Mouse (Mus musculus): ENCODE results near the gene Nosip. TPM values are rescaled to one million over a fixed set of nuclear protein-coding genes. Genes with fewer than 3 reads are reported as not detected.
A peak's percentile ranks its signal among the peaks of the same experiment; 100 is the strongest.

Nosip gene
- polyA plus RNA-seq, 1 experiment from 2014 or later: 65.1 TPM

DNA sequence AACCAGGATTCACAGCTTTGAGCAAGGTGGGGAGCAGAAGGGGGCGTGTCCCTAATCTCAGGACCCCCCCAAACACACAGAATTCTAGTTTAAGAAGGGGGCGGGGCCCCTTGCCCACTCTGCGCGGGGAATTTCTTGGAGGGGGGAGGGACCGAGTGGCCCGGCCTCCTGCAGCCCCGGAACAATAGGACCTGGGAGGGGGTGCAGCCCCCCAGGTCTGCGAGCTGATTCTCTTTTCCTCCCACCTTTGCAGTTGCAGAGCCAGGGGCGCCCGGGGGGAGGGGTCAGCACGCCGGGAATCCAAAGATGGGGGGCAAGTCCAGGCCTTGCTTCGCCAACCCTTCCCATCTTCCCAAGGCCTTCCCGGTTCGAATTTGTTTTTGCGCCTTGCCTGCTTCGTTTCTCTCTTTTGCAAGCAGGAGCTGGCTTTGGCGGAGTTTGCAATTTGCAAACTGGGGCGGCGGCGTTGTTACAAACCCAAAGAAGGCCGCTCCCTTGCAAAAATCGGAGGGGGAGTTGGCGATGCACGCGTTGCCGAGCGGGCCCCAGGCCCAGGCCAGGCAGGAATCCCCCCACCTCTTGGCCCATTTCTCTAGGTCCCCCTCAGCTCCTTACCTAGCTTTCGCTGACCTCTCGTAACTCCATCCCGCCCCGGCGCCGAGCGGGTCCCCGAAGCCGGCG lies 9.9 kb upstream of the Nosip start:
- peak overlapping the region; percentile 95 for H3K4me3 ChIP-seq (ENCODE audit: low read depth, low read length)
- under 1% methylated on average over 36 of the region's 38 CpGs for WGBS

DNA sequence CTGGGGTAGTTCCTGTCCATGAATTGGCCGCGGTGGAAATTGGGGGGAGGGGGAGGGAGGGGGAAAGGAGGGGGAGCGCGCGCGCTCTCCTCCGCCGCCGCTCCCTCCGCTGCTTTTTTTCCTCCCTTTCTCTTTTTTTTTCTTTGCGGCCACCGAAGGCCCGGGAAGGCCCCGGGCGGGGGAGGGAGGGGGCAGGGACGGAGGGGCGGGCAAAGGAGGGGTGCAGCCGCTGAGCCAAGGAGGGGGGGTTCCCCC lies 9.4 kb upstream of the Nosip start, which contains the start of gene Prr12:
TSS of gene Prr12 (minus strand) at position 20 of the 255 bp plus-strand sequence.
- Histone ChIP-seq H3K27me3 (ENCODE audit: control insufficient read depth, insufficient read depth, low read length) (no peaks in the 10 kb centered on the region), H3K36me3 (ENCODE audit: control insufficient read depth, insufficient read depth, low read length) (peaks cover 23% of the 10 kb centered on the region), H3K4me3 (ENCODE audit: low read depth, low read length) (peak within 1 kb of the TSS; percentile 95), H3K4me1 (ENCODE audit: control insufficient read depth, insufficient read depth, low read length) (peaks cover 12% of the 10 kb centered on the region), H3K9me3 (ENCODE audit: control insufficient read depth, low read length) (no peaks in the 10 kb centered on the region), H3K9ac (ENCODE audit: low read length) (peak within 1 kb of the TSS; percentile 90), H3K27ac (ENCODE audit: low read depth, low read length) (peak within 1 kb of the TSS; percentile 98), H3K4me2 (ENCODE audit: low read depth) (peak within 1 kb of the TSS; percentile 98)
- DNase-seq (ENCODE audit: low spot score): no peak
- WGBS: 0% methylated on average over 4 of the region's 18 CpGs
- ATAC-seq (ENCODE audit: insufficient read depth, low FRiP score, low TSS enrichment): no peak

More for the DNA sequence above, 9.9 kb upstream of the Nosip start:
- H3K4me1 ChIP-seq (ENCODE audit: control insufficient read depth, insufficient read depth, low read length): peaks cover 12% of the 10 kb centered on the region
- no peak for ATAC-seq (ENCODE audit: insufficient read depth, low FRiP score, low TSS enrichment)
- H3K27me3 ChIP-seq (ENCODE audit: control insufficient read depth, insufficient read depth, low read length): no peaks in the 10 kb centered on the region
- DNase-seq (ENCODE audit: low spot score): no peak
- H3K36me3 ChIP-seq (ENCODE audit: control insufficient read depth, insufficient read depth, low read length): peaks cover 28% of the 10 kb centered on the region
- peak overlapping the region; percentile 98 for H3K4me2 ChIP-seq (ENCODE audit: low read depth)
- no peaks in the 10 kb centered on the region for H3K9me3 ChIP-seq (ENCODE audit: control insufficient read depth, low read length)
- H3K27ac ChIP-seq (ENCODE audit: low read depth, low read length): peak overlapping the region; percentile 98
- H3K9ac ChIP-seq (ENCODE audit: low read length): peak overlapping the region; percentile 90

DNA sequence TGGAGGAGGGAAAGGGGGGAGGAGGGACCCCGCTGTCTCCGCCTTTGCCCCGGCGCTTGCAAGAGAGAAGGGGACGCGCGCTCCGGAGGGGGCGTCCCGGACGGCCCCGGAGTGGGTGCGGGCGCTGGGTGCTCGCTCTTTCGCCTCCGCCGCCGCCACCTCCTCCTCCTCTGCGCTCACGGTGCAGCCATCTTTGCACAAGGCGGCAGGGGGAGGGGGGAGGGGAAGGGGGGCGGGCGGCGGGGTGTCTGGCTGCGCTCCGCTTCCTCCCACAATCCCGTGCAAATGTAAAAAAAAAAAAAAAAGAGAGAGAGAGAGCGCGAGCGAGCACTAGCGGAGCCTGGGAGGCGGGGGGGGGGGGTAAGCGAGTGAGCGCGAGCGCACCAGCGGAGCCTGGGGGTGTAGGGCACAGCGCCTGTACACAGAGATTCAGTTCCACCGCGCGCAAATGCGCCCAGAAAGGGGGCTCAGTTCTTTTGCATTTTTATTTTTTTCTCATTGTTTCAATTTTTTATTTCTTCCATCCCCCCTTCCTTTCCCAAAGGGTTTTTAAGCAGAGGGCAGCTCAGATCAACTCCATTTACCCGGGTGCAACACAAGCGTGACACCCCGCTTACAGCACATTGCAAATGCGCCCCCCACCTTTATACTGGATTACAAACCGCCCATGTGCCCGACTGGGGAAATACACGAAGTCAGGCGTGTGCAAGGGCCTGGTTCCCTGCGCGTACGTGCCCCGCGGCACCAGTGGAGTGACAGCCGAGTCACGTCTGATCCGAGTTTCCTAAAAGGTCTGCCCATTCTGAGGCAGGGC lies 8.9 kb upstream of the Nosip start:
- WGBS: under 1% methylated on average over 28 of the region's 59 CpGs
- H3K9ac ChIP-seq (ENCODE audit: low read length): peak overlapping the region; percentile 90
- H3K4me3 ChIP-seq (ENCODE audit: low read depth, low read length): peak overlapping the region; percentile 95
- no peaks in the 10 kb centered on the region for H3K27me3 ChIP-seq (ENCODE audit: control insufficient read depth, insufficient read depth, low read length)
- ATAC-seq (ENCODE audit: insufficient read depth, low FRiP score, low TSS enrichment) (peak; percentile 52), DNase-seq (ENCODE audit: low spot score) (peak; percentile 79)
- H3K27ac ChIP-seq (ENCODE audit: low read depth, low read length): peak overlapping the region; percentile 98
- peaks cover 12% of the 10 kb centered on the region for H3K4me1 ChIP-seq (ENCODE audit: control insufficient read depth, insufficient read depth, low read length)
- H3K4me2 ChIP-seq (ENCODE audit: low read depth): peak overlapping the region; percentile 98
- peaks cover 18% of the 10 kb centered on the region for H3K36me3 ChIP-seq (ENCODE audit: control insufficient read depth, insufficient read depth, low read length)
- H3K9me3 ChIP-seq (ENCODE audit: control insufficient read depth, low read length): no peaks in the 10 kb centered on the region

DNA sequence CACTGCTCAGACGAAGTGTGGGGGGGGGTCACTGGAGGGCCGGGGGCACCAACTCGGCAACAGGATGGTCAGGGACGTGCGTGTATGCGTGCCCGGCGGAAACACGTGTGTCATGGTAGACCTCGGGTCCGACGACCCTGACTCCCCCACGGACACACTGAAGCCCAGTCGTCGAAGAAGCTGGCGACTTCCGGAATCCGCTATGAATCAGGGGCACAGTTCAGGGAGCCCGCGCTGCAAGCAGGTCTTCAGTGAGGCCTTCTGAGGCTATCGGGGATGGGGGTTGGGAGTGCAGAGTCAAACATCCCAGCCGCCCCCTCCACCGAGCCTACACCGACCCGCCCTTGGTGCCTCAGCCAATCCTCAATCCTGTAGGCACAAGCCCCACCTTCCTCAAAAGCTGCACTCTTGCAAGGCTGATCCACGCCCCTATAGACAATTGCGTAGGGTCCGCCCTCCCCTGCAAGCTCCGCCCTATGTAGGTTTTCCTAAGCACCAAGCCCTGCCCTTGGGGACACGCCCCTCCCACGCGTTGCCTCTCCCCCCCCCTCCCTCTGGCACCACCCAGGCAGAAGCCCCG lies 8.2 kb upstream of the Nosip start:
- H3K9me3 ChIP-seq (ENCODE audit: control insufficient read depth, low read length): no peaks in the 10 kb centered on the region
- peak overlapping the region; percentile 90 for H3K9ac ChIP-seq (ENCODE audit: low read length)
- H3K27me3 ChIP-seq (ENCODE audit: control insufficient read depth, insufficient read depth, low read length): no peaks in the 10 kb centered on the region
- ATAC-seq (ENCODE audit: insufficient read depth, low FRiP score, low TSS enrichment): peak; percentile 90
- peak overlapping the region; percentile 98 for H3K27ac ChIP-seq (ENCODE audit: low read depth, low read length)
- peak overlapping the region; percentile 95 for H3K4me3 ChIP-seq (ENCODE audit: low read depth, low read length)
- peak; percentile 92 for DNase-seq (ENCODE audit: low spot score)
- H3K4me2 ChIP-seq (ENCODE audit: low read depth): peak overlapping the region; percentile 98
- H3K4me1 ChIP-seq (ENCODE audit: control insufficient read depth, insufficient read depth, low read length): peaks cover 13% of the 10 kb centered on the region
- 0% methylated on average over 33 of the region's 33 CpGs for WGBS
- peaks cover 11% of the 10 kb centered on the region for H3K36me3 ChIP-seq (ENCODE audit: control insufficient read depth, insufficient read depth, low read length)

DNA sequence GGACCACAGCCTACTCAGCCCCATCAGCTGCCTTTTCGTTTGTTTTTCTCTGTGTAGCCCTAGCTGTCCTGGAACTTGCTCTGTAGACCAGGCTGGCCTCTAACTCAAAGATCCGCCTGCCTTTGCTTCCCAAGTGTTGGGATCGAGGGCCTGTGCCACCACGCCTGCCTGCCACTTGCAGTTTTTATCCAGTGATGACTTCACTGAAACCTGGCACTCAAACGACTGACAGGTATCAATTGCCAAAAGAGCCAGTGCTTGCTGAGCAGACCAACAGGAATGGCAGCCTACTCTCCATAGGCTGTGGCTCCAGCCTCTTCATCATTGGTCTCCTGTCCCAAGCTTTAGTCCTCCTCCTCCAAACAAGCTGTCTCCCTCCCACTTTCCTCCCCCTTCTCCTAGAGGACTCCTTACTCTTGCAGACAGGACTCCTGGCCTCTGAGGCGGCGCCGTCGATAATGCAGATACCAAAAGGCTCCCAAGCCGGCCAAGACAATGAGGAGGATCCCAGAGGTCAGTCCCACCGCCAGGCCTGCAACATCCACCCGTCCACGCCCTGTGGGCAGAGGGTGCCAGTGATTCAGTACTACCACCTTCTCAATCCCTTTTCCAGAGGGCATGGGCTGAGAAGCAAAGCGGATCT lies 5.8 kb upstream of the Nosip start:
- no peak for ATAC-seq (ENCODE audit: insufficient read depth, low FRiP score, low TSS enrichment)
- DNase-seq (ENCODE audit: low spot score): no peak
- no peak overlapping the region for H3K27ac ChIP-seq (ENCODE audit: low read depth, low read length)
- no peaks in the 10 kb centered on the region for H3K36me3 ChIP-seq (ENCODE audit: control insufficient read depth, insufficient read depth, low read length)
- no peak overlapping the region for H3K4me2 ChIP-seq (ENCODE audit: low read depth)
- H3K4me1 ChIP-seq (ENCODE audit: control insufficient read depth, insufficient read depth, low read length): peaks cover 9% of the 10 kb centered on the region
- WGBS: 74% methylated on average over 14 of the region's 14 CpGs
- H3K4me3 ChIP-seq (ENCODE audit: low read depth, low read length): no peak overlapping the region
- no peak overlapping the region for H3K9ac ChIP-seq (ENCODE audit: low read length)
- H3K27me3 ChIP-seq (ENCODE audit: control insufficient read depth, insufficient read depth, low read length): no peaks in the 10 kb centered on the region
- no peaks in the 10 kb centered on the region for H3K9me3 ChIP-seq (ENCODE audit: control insufficient read depth, low read length)

DNA sequence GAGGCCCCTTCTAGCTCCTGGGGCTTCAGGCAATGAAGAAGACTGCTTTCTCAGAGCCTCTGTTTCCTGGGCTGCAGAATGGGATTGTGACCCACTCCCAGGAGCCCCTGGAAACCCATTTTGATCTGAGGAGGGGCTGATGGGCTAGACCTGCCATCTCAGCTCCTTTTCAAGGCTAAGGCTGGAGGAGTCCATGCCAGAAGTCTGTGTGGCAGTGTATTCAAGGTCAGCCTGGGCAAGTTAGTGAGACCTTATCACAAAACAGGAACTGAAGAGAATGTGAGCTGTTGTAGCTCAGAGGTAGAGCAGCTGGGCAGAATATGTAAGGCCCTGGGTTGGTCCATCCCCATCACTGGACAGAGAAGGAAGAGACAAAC lies 5.3 kb upstream of the Nosip start:
- ATAC-seq (ENCODE audit: insufficient read depth, low FRiP score, low TSS enrichment): no peak

DNA sequence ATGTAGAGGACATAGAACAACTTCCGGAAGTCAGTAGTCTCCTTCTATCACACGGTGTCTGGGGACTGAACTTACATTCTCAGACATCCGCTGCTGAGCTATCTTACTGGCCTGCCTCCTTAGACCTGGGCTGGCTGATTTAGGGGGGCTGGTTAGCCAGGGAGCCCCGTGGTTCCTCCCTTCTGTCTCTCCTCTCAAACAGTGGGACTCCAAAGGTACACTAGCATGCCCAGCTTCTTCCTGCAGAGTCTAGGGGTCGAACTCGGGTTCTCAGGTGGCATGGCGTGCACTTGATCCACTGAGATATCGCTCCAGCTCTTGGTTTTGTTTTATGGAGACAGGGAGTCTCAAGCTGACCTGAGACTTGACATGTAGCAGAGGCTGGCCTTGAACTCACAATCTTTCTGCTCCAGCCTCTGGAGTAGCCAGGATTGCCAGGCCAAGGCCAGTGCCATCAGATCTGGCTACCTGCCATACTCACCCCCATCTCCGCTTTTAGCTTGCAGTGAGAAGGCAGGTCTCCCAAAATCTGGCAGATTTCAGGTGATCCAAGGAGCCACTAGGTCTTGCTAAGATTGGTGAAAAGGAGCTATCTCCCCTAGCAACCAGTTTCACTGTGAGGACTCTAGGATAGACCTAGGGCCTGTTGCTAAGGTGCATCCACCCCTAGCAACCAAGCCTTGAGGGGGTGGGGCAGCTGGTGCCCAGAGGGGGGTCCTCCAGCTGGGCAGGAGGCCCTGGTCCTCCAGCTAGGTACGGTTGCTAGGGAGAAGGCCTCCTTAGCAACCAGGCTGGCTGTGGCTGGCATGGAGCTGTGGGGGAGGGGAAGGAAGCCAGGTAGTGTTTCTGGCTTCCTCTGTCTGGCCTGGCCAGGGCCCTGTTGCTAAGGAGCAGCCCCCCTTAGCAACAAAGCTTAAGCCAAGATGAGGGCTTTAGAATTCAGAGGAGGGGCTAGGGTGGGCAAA lies 3.3 kb upstream of the Nosip start:
- ATAC-seq (ENCODE audit: insufficient read depth, low FRiP score, low TSS enrichment): no peak
- no peaks in the 10 kb centered on the region for H3K27me3 ChIP-seq (ENCODE audit: control insufficient read depth, insufficient read depth, low read length)
- peaks cover 13% of the 10 kb centered on the region; the same call in 1 of the 2 replicates for H3K4me1 ChIP-seq (ENCODE audit: control insufficient read depth, insufficient read depth, low read length)
- H3K36me3 ChIP-seq (ENCODE audit: control insufficient read depth, insufficient read depth, low read length): no peaks in the 10 kb centered on the region
- 79% methylated on average over 10 of the region's 10 CpGs for WGBS
- no peak overlapping the region for H3K4me2 ChIP-seq (ENCODE audit: low read depth)
- no peak overlapping the region for H3K4me3 ChIP-seq (ENCODE audit: low read depth, low read length)
- DNase-seq (ENCODE audit: low spot score): no peak
- no peaks in the 10 kb centered on the region for H3K9me3 ChIP-seq (ENCODE audit: control insufficient read depth, low read length)
- no peak overlapping the region for H3K9ac ChIP-seq (ENCODE audit: low read length)
- H3K27ac ChIP-seq (ENCODE audit: low read depth, low read length): no peak overlapping the region

More for the DNA sequence above, 5.3 kb upstream of the Nosip start:
- Histone ChIP-seq H3K4me1 (ENCODE audit: control insufficient read depth, insufficient read depth, low read length) (peaks cover 12% of the 10 kb centered on the region; the same call in 1 of the 2 replicates), H3K36me3 (ENCODE audit: control insufficient read depth, insufficient read depth, low read length) (no peaks in the 10 kb centered on the region), H3K4me2 (ENCODE audit: low read depth) (no peak overlapping the region), H3K9me3 (ENCODE audit: control insufficient read depth, low read length) (no peaks in the 10 kb centered on the region), H3K9ac (ENCODE audit: low read length) (no peak overlapping the region), H3K27me3 (ENCODE audit: control insufficient read depth, insufficient read depth, low read length) (no peaks in the 10 kb centered on the region), H3K27ac (ENCODE audit: low read depth, low read length) (no peak overlapping the region), H3K4me3 (ENCODE audit: low read depth, low read length) (no peak overlapping the region)
- DNase-seq (ENCODE audit: low spot score): no peak

DNA sequence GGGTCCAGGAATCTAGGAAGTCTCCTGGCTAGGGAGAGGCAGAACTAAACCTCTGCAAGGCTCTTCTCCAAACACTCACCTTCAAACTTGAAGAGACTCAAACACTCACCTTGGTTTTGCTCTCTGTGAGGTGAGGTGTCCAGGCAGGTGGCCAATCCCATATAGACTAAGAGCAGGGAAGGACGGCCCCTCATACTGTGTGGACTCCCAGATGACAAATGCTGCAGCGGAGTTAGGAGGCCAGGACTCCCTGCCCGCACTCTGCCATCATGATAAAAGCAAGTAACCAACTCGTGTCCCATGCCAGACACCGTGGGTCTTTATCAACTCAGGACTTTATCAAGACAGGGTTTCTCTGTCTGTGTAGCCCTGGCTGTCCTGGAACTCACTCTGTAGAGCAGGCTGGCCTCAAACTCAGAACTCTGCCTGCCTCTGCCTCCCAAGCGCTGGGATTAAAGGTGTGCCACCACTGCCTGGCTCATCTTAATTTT lies 1.6 kb upstream of the Nosip start:
- no peak for DNase-seq (ENCODE audit: low spot score)
- Histone ChIP-seq H3K27me3 (ENCODE audit: control insufficient read depth, insufficient read depth, low read length) (no peaks in the 10 kb centered on the region), H3K4me1 (ENCODE audit: control insufficient read depth, insufficient read depth, low read length) (peaks cover 13% of the 10 kb centered on the region; the same call in 1 of the 2 replicates), H3K36me3 (ENCODE audit: control insufficient read depth, insufficient read depth, low read length) (no peaks in the 10 kb centered on the region), H3K9me3 (ENCODE audit: control insufficient read depth, low read length) (no peaks in the 10 kb centered on the region), H3K4me2 (ENCODE audit: low read depth) (no peak overlapping the region), H3K27ac (ENCODE audit: low read depth, low read length) (no peak overlapping the region), H3K4me3 (ENCODE audit: low read depth, low read length) (no peak overlapping the region), H3K9ac (ENCODE audit: low read length) (no peak overlapping the region)
- WGBS: 84% methylated on average over 6 of the region's 6 CpGs
- no peak for ATAC-seq (ENCODE audit: insufficient read depth, low FRiP score, low TSS enrichment)
